Mouse (Mus musculus) thymus, postnatal 14 days (tissue): Measurements from ENCODE around the gene Fv1.
"Not testable (repeated sequence)": the region's sequence is repeated elsewhere in the genome, so short reads cannot be mapped to it uniquely, and the experiment has no call there.

ENCODE experiments used
- DNase-seq: peaks from one replicate; pipeline ENCODE4 v3.0.0; 2021

The Fv1 gene

GRCm38 (mm10) chr4:147868450-147869031, at the start of gene Fv1, which contains the start of gene Miip:
Fv1 (plus strand) TSS chr4:147868979.
Miip (minus strand) TSS chr4:147868816.
- DNase-seq: peak; percentile 92

- DNase-seq: not testable (repeated sequence)
Observed at GRCm38 (mm10) chr4:147819659-147820058, 49.1 kb upstream of the Fv1 start.

GRCm38 (mm10) chr4:147821414-147821813, 47.4 kb upstream of the Fv1 start:
- not testable (repeated sequence) for DNase-seq

GRCm38 (mm10) chr4:147824389-147824788, 44.4 kb upstream of the Fv1 start:
- DNase-seq: no peak

GRCm38 (mm10) chr4:147839282-147839681, 29.5 kb upstream of the Fv1 start:
- DNase-seq: peak; percentile 30

GRCm38 (mm10) chr4:147842871-147843270, 25.9 kb upstream of the Fv1 start:
- DNase-seq: no peak

GRCm38 (mm10) chr4:147847614-147848583, 20.9 kb upstream of the Fv1 start, which contains the start of gene Zfp933:
Zfp933 (minus strand) TSS chr4:147848366.
- peak; percentile 61 for DNase-seq

- no peak for DNase-seq
Observed at GRCm38 (mm10) chr4:147848584-147848991, 20.2 kb upstream of the Fv1 start.

GRCm38 (mm10) chr4:147850776-147851175, 18.0 kb upstream of the Fv1 start:
- DNase-seq: no peak

- no peak for DNase-seq
Observed at GRCm38 (mm10) chr4:147862051-147862450, 6.7 kb upstream of the Fv1 start.

GRCm38 (mm10) chr4:147865651-147866050, 3.1 kb upstream of the Fv1 start:
- DNase-seq: no peak

GRCm38 (mm10) chr4:147866056-147866455, 2.7 kb upstream of the Fv1 start:
- DNase-seq: no peak

- not testable (repeated sequence) for DNase-seq
Observed at GRCm38 (mm10) chr4:147866793-147867192, 2.0 kb upstream of the Fv1 start.

GRCm38 (mm10) chr4:147867563-147868449, 973 bp upstream of the Fv1 start:
- DNase-seq: no peak

GRCm38 (mm10) chr4:147869238-147869637, 459 bp downstream of the Fv1 start:
- DNase-seq: peak; percentile 15

- no peak for DNase-seq
Observed at GRCm38 (mm10) chr4:147875852-147876575, 7.2 kb downstream of the Fv1 start.

GRCm38 (mm10) chr4:147878537-147878936, 9.8 kb downstream of the Fv1 start:
- no peak for DNase-seq

GRCm38 (mm10) chr4:147879456-147879855, 10.7 kb downstream of the Fv1 start:
- DNase-seq: no peak

- no peak for DNase-seq
Observed at GRCm38 (mm10) chr4:147879865-147880264, 11.1 kb downstream of the Fv1 start.

GRCm38 (mm10) chr4:147881792-147882191, 13.0 kb downstream of the Fv1 start:
- no peak for DNase-seq

- no peak for DNase-seq
Observed at GRCm38 (mm10) chr4:147883041-147883440, 14.3 kb downstream of the Fv1 start.

- no peak for DNase-seq
Observed at GRCm38 (mm10) chr4:147884138-147884537, 15.4 kb downstream of the Fv1 start.
